Mouse (Mus musculus): Measurements from ENCODE around the gene Mup6.
"Not testable (repeated sequence)": the region's sequence is repeated elsewhere in the genome, so short reads cannot be mapped to it uniquely, and the experiment has no call there.

The Mup6 gene

GRCm38 (mm10) chr4:59963405-59964344 is at the start of gene Mup6:
Gene Mup6 (plus strand): TSS chr4:59964294.
- no peak for DNase-seq

GRCm38 (mm10) chr4:59914608-59915403 is 49.3 kb upstream of the Mup6 start, which contains the start of gene Slc46a2:
Gene Slc46a2 (minus strand): TSS chr4:59915056.
- DNase-seq, result no peak

DNA sequence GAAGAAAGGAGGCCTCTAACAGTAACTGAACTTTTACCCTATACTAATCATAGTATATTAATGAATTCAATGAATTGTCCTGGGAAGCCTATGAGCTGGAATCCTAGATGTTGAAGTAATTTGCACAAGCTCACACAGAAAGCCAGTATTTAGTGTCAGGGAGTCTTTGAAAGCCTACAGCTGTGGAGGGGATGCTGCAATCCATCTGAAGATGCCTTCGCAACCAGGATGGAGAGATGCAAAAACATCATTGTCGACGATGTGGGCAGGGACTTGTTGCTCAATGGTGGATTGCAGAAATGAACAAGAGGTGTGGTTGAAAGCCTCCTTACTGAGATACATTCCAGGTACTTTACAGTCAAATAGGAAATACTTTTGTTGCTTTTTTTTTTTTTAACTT is 46.1 kb upstream of the Mup6 start:
- no peak for DNase-seq

DNA sequence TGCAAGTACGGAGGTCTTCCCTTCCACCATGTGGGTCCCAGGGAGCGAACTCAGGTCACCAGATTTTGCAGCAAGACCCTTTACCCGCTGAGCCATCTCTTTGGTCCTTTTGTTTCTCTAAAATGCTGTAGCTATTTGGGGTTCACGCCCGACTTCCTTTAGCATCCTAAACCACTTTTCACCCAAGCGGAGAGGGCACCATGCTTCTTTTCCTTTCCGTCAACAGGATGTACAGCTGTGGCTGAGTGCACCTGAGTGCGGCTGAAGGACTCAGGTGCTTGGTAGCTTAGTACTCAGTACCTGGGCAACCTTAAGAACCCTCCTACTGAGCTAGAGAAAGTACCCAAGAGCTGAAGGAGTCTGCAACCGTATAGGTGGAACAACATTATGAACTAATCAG is 39.0 kb upstream of the Mup6 start:
- DNase-seq, result no peak

- no peak for DNase-seq
Measured at GRCm38 (mm10) chr4:59927666-59928065, 36.4 kb upstream of the Mup6 start.

GRCm38 (mm10) chr4:59928347-59928746 is 35.7 kb upstream of the Mup6 start:
- DNase-seq, result peak; percentile 73

GRCm38 (mm10) chr4:59932505-59933281 is 31.4 kb upstream of the Mup6 start:
- no peak for DNase-seq

DNA sequence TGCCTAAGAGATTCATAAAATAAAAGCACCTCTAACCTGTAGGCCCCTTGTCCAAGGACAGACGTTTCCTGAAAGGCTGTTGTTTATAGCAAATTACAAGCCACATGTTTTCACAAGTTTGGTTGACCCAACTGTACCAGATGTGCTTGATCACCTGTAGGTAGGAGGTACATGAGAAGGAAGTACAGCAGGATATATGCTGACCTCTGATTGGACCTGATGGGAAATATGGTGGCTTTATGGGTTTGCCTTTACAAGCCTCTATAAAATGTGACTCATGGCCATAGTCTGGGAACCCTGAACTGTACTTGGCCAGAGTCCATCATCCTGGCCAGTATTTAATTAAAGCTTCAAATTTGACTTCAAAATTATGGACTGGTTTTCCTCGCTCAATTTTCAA is 26.6 kb upstream of the Mup6 start:
- DNase-seq, result no peak

DNA sequence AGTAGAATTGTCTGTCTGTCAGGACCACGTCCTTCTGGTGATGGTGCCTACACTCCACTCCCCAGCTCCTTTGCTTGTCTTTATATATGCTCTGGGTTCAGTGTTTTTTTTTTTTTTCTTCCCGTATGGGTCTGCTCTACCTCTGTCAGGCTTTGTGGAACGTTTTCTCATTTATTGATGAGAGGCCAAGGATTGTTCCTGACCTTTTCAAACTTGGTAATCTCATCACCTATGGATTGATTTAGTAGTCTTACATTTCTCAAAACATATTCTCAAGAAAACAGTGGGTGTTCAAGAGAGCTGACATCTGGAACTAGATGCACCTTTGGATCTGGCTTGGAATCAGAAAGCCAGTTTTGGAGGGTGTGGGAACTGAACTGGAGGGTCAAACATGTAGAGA is 3.5 kb upstream of the Mup6 start, which contains the start of gene Mup4:
Gene Mup4 (minus strand): TSS at position 101 of the 400 bp plus-strand sequence.
- no peak for DNase-seq

DNA sequence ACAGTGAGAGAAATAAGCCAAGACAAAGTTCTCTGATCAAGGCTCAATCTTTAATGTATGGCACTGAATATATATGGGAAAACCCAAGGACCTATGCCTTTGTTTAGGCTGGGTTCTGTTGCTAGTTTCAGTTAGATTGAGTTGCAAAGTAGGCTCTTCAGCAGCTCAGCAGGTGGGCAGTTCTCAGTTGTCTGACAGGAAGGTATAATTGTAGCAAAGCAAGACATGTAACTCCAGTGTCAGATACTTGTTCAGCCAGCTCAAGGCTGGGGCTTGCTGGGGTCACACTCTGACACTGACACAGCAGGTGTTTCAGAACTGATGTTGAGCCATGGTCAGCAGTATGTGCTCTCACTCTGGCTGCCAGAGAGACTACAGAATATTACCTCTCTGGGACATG is 33.8 kb downstream of the Mup6 start:
- DNase-seq, result not testable (repeated sequence)

DNA sequence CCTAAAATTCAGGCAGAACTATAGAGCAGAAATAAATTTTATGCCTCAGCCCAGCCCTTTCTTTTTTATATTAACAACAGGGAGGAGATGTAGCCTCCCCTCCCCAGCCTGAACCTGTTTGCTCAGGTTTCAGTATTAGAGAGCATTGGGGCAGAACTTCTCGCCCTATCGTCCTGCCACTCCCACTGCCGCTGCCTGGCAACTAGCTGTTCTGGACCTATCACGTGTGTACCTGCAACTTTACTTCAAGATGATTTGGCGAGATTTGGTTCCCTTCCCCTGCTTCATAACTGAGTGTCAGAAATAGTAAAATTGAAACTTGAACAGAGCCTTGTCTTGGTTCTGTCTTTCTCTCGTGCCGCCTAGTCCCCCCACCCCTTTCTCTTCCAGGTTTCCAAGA is 56.0 kb downstream of the Mup6 start:
- DNase-seq, result not testable (repeated sequence)

DNA sequence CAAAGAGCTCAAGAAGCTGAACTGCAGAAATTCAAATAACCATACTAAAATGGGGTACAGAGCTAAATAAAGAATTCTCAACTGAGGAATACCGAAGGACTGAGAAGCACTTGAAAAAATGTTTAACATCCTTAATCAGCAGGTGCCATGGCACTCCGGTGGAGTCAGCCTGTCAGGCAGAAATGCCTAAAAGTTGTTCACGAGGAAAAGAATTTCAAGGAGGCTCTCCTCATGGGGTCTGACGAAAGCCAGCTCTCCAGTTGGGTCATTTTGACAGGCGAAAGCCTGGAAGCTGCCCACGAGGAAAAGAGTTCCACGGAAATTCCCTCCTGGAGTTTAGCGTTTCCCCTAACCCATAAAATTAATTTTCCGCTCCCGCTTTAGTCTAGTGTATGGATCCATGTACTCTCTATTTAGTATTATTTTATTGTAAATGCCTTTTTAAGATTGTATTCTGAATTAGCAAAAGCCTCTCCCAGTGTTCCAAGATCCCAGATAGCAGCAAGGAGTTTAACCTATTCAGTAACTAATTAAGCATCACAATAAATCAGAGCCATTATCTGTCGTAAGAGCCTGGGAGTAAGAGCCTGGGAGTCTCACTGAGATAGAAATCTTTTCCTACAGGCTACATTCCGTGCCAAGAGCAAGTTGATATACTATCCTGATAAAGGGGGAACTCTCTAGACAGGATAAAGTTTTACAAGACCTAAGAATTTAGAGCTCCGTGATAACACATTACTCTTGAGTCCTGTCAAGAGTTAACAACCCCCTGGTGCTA is 65.4 kb downstream of the Mup6 start:
- DNase-seq, result not testable (repeated sequence)

All from liver (tissue).